Mouse (Mus musculus) heart, adult 2 months (tissue): ENCODE data around the gene Ltbp4.

Experiments
- CTCF ChIP-seq: fragments of 200-600 bp; IDR thresholded peaks from 2 replicates; pipeline ENCODE4 v1.8.1; 2022; ENCODE audit warnings: antibody characterized with exemption, mild to moderate bottlenecking, moderate library complexity
- EP300 ChIP-seq: fragments of 200-500 bp; IDR thresholded peaks from 2 replicates; pipeline ENCODE4 v1.6.1; 2011; ENCODE audit warnings: low read depth, low read length, control low read depth; ENCODE audit not compliant: insufficient read depth
- POLR2A ChIP-seq: fragments of 200-500 bp; IDR thresholded peaks from 2 replicates; pipeline ENCODE4 v1.6.1; 2011; ENCODE audit warnings: mild to moderate bottlenecking, low read depth, low read length, control low read depth; ENCODE audit not compliant: insufficient read depth

DNA sequence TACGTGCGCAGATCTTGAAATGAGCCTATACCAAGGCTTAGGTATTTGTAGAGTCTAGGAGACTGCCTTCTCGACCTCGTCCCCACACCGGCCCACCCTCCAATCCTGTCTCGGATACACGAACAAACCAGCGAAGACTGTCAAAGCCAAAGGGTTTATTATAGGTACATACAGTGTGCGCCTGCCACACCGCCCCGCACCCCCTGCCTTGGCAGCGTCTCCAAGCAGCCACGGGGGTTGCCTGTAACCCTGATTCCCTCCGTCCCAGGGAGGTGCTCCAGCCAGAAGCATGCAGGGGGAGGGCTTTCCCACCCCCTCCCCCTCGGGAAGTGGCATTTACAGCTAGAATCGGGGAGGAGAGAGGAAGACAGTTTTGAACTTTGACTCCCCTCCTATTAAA, 18.8 kb upstream of the Ltbp4 start:
- TF ChIP-seq CTCF (no peak), POLR2A (no peak), EP300 (no peak)
